Mouse (Mus musculus) CH12.LX (cell line): Measurements from ENCODE around the gene Col24a1. TPM values are rescaled to one million over a fixed set of nuclear protein-coding genes. Genes with fewer than 3 reads are reported as not detected.

ENCODE experiments used
- polyA plus RNA-seq: library from polyadenylated mRNA; unstranded; fragments of >175 nt; gene quantifications from 2 replicates; pipeline ENCODE4 v1.2.1, GENCODE M21; 2012; ENCODE audit warnings: low read depth; ENCODE audit not compliant: insufficient read length
- total RNA-seq, 2 experiments: library from RNA; depleted of rRNA; stranded (reverse); fragments of 300-350 nt in 1 of 2; fragments of >200 nt in 1 of 2; gene quantifications; 2 replicates each; pipeline ENCODE4 v1.2.3; 2012 to 2014

Col24a1 gene
- total and polyA plus RNA-seq, 3 experiments = 0.10 TPM; not detected in 2

Other genes starting within 250 kb of the Col24a1 start
- 0.04 and 0.13 TPM in 2 replicates for gene Clca2, start 193.0 kb upstream of the Col24a1 start, total RNA-seq (2012; rRNA removed)
- gene Clca2, start 193.0 kb upstream of the Col24a1 start, total RNA-seq (2014; rRNA removed) = 0.07 and 0.14 TPM in 2 replicates
- gene Clca2, start 193.0 kb upstream of the Col24a1 start, polyA plus RNA-seq = 0.10 and 0.17 TPM in 2 replicates
- 22.6 and 26.1 TPM in 2 replicates for gene Odf2l, start 173.9 kb upstream of the Col24a1 start, total RNA-seq (2012; rRNA removed)
- gene Odf2l, start 173.9 kb upstream of the Col24a1 start, total RNA-seq (2014; rRNA removed) = 51.1 and 53.9 TPM in 2 replicates
- gene Odf2l, start 173.9 kb upstream of the Col24a1 start, polyA plus RNA-seq = 37.8 and 39.1 TPM in 2 replicates